Mouse (Mus musculus) midbrain, embryonic 16.5 days (tissue): ENCODE results near the gene Abhd8. TPM values are rescaled to one million over a fixed set of nuclear protein-coding genes. Genes with fewer than 3 reads are reported as not detected.

Source experiments
- ATAC-seq: fragments of 200-750 bp; cut with Nextera tagmentation; 2 replicates; pipeline ENCODE4 v1.8.0; 2017; ENCODE audit warnings: moderate TSS enrichment
- H3K27ac ChIP-seq: fragments of 300-500 bp; sonication (generic); 2 replicates; pipeline ENCODE4 v1.5.1; 2014; ENCODE audit warnings: mild to moderate bottlenecking, low read length, mixed read lengths
- H3K27me3 ChIP-seq: fragments of 300-500 bp; sonication (generic); 2 replicates; pipeline ENCODE4 v1.6.1; 2014; ENCODE audit warnings: low read depth, low read length, mixed read lengths; ENCODE audit not compliant: control insufficient read depth, insufficient read depth
- H3K36me3 ChIP-seq: fragments of 300-500 bp; sonication (generic); 2 replicates; pipeline ENCODE4 v1.6.1; 2014; ENCODE audit warnings: mild to moderate bottlenecking, low read length, moderate library complexity, mixed read lengths; ENCODE audit not compliant: control insufficient read depth, insufficient read depth
- H3K4me1 ChIP-seq: fragments of 300-500 bp; sonication (generic); 2 replicates; pipeline ENCODE4 v1.6.1; 2014; ENCODE audit warnings: mild to moderate bottlenecking, low read length, mixed read lengths; ENCODE audit not compliant: control insufficient read depth, insufficient read depth
- H3K4me2 ChIP-seq: fragments of 300-500 bp; sonication (generic); 2 replicates; pipeline ENCODE4 v1.6.1; 2014; ENCODE audit warnings: mild to moderate bottlenecking, low read length, mixed read lengths
- H3K4me3 ChIP-seq: fragments of 300-500 bp; sonication (generic); 2 replicates; pipeline ENCODE4 v1.5.1; 2014; ENCODE audit warnings: low read depth, mild to moderate bottlenecking, low read length, moderate library complexity, mixed read lengths
- H3K9ac ChIP-seq: fragments of 300-500 bp; sonication (generic); 2 replicates; pipeline ENCODE4 v1.6.1; 2014; ENCODE audit warnings: low read depth, low read length, mixed read lengths
- H3K9me3 ChIP-seq: fragments of 300-500 bp; sonication (generic); replicated peaks from 2 replicates; pipeline ENCODE4 v1.6.1; 2014; ENCODE audit warnings: mild to moderate bottlenecking, low read length, mixed read lengths; ENCODE audit not compliant: control insufficient read depth, poor library complexity, severe bottlenecking
- WGBS: fragments of 180-500 bp; shearing (Covaris S2); extraction: QIAGEN DNeasy Blood & Tissue Kit; methylation state at CpG from one replicate; pipeline ENCODE4 v1.1.7; 2014; 5-methylcytosine and 5-hydroxymethylcytosine counted together
- polyA plus RNA-seq: library from polyadenylated mRNA; unstranded; fragments of >200 nt; fragmentation: Nextera tagmentation; extraction: Ambion mirVana; gene quantifications from 2 replicates; pipeline ENCODE4 v1.2.1, GENCODE M21; 2015

Abhd8 gene
- polyA plus RNA-seq, 1 experiment from 2014 or later: 176 TPM

- peaks cover 10% of the 10 kb centered on the region for H3K36me3 ChIP-seq
- peak within 1 kb of the TSS; percentile 92 for H3K4me2 ChIP-seq
- H3K27me3 ChIP-seq: no peaks in the 10 kb centered on the region
- WGBS: 5% methylated on average over 54 of the region's 58 CpGs
- H3K27ac ChIP-seq: peak within 1 kb of the TSS; percentile 87
- peak; percentile 77 for ATAC-seq
- no peaks in the 10 kb centered on the region for H3K9me3 ChIP-seq
- peak within 1 kb of the TSS; percentile 93 for H3K4me3 ChIP-seq
- H3K9ac ChIP-seq: peak within 1 kb of the TSS; percentile 98
- peaks cover 29% of the 10 kb centered on the region for H3K4me1 ChIP-seq
These were observed 22.0 kb upstream of the Abhd8 start, which contains the start of gene Ano8 for GRCm38 (mm10) chr8:71485142-71486135. Gene Ano8, minus strand, starts transcription at chr8:71485963.

GRCm38 (mm10) chr8:71484736-71485135 lies 21.3 kb upstream of the Abhd8 start:
- Histone ChIP-seq H3K9ac (peak overlapping the region; percentile 98), H3K4me3 (peak overlapping the region; percentile 93), H3K36me3 (peaks cover 14% of the 10 kb centered on the region), H3K9me3 (no peaks in the 10 kb centered on the region), H3K4me2 (peak overlapping the region; percentile 92), H3K4me1 (peaks cover 29% of the 10 kb centered on the region), H3K27ac (no peak overlapping the region), H3K27me3 (no peaks in the 10 kb centered on the region)
- WGBS: 94% methylated on average over 19 of the region's 19 CpGs
- ATAC-seq: no peak

- Histone ChIP-seq H3K36me3 (peaks cover 18% of the 10 kb centered on the region), H3K4me2 (no peak overlapping the region), H3K4me1 (peaks cover 21% of the 10 kb centered on the region), H3K9me3 (no peaks in the 10 kb centered on the region), H3K27me3 (no peaks in the 10 kb centered on the region), H3K4me3 (no peak overlapping the region), H3K27ac (no peak overlapping the region), H3K9ac (no peak overlapping the region)
- no peak for ATAC-seq
- WGBS: 57% methylated on average over 8 of the region's 8 CpGs
These were observed 20.5 kb upstream of the Abhd8 start for GRCm38 (mm10) chr8:71483932-71484331.

GRCm38 (mm10) chr8:71478943-71479342 lies 15.5 kb upstream of the Abhd8 start:
- Histone ChIP-seq H3K4me1 (peaks cover 16% of the 10 kb centered on the region), H3K4me3 (no peak overlapping the region), H3K9me3 (no peaks in the 10 kb centered on the region), H3K9ac (no peak overlapping the region), H3K4me2 (no peak overlapping the region), H3K36me3 (peaks cover 32% of the 10 kb centered on the region), H3K27ac (no peak overlapping the region), H3K27me3 (no peaks in the 10 kb centered on the region)
- ATAC-seq: no peak
- 88% methylated on average over 11 of the region's 11 CpGs for WGBS

- Histone ChIP-seq H3K9me3 (no peaks in the 10 kb centered on the region), H3K4me2 (peak overlapping the region; percentile 79), H3K4me1 (peaks cover 12% of the 10 kb centered on the region), H3K9ac (peak overlapping the region; percentile 78), H3K27me3 (no peaks in the 10 kb centered on the region), H3K4me3 (peak overlapping the region; percentile 51), H3K36me3 (peaks cover 34% of the 10 kb centered on the region), H3K27ac (peak overlapping the region; percentile 91)
- ATAC-seq: no peak
- WGBS: 43% methylated on average over 14 of the region's 14 CpGs
These were observed 13.9 kb upstream of the Abhd8 start for GRCm38 (mm10) chr8:71477196-71477845.

- Histone ChIP-seq H3K4me3 (peak overlapping the region; percentile 51), H3K4me1 (peaks cover 12% of the 10 kb centered on the region), H3K27ac (peak overlapping the region; percentile 91), H3K27me3 (no peaks in the 10 kb centered on the region), H3K9ac (peak overlapping the region; percentile 78), H3K9me3 (no peaks in the 10 kb centered on the region), H3K4me2 (peak overlapping the region; percentile 79), H3K36me3 (peaks cover 39% of the 10 kb centered on the region)
- WGBS: under 1% methylated on average over 63 of the region's 121 CpGs
- ATAC-seq: peak; percentile 56
These were observed 12.9 kb upstream of the Abhd8 start for GRCm38 (mm10) chr8:71476099-71476940.

GRCm38 (mm10) chr8:71475702-71476075 lies 12.2 kb upstream of the Abhd8 start:
- peak overlapping the region; percentile 78 for H3K9ac ChIP-seq
- no peaks in the 10 kb centered on the region for H3K9me3 ChIP-seq
- peak overlapping the region; percentile 91 for H3K27ac ChIP-seq
- peaks cover 39% of the 10 kb centered on the region for H3K36me3 ChIP-seq
- H3K4me2 ChIP-seq: peak overlapping the region; percentile 79
- H3K4me1 ChIP-seq: peaks cover 15% of the 10 kb centered on the region
- H3K27me3 ChIP-seq: no peaks in the 10 kb centered on the region
- peak overlapping the region; percentile 51 for H3K4me3 ChIP-seq
- ATAC-seq: peak; percentile 11; the same call in 1 of the 2 replicates
- 29% methylated on average over 4 of the region's 4 CpGs for whole genome bisulfite sequencing
